Mouse (Mus musculus) heart, adult 2 months (tissue): ENCODE measurements around the gene Zfp46.

Experiments
- CTCF ChIP-seq: fragments of 200-600 bp; IDR thresholded peaks from 2 replicates; pipeline ENCODE4 v1.8.1; 2022; ENCODE audit warnings: antibody characterized with exemption, mild to moderate bottlenecking, moderate library complexity
- POLR2A ChIP-seq: fragments of 200-500 bp; IDR thresholded peaks from 2 replicates; pipeline ENCODE4 v1.6.1; 2011; ENCODE audit warnings: mild to moderate bottlenecking, low read depth, low read length, control low read depth; ENCODE audit not compliant: insufficient read depth

DNA sequence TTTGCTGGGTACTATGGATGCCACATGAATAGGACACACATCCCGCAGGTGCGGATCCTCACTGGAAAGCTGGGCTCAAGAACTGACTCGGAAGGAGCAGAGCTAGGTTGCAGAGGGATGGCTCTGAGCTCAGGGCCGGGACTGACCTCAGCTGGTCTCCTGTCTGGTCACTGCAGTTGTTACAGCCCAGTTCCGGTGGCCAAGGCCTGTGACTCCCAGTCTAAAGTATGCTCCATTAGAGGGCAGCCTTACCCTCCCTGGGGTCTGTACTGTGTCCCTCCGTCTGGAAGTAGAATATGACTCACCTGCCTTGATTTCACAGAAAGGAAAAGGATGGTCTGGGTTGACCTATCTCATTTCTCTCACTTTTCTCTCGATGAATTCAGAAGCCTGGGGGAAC, 40.3 kb upstream of the Zfp46 start:
- TF ChIP-seq CTCF (no peak), POLR2A (no peak)
